Mouse (Mus musculus) hematopoietic stem cell, adult 5-6 weeks (primary cell): ENCODE measurements around the gene Acta2. TPM values are rescaled to one million over a fixed set of nuclear protein-coding genes. Genes with fewer than 3 reads are reported as not detected.

Experiments used
- ATAC-seq, 2 experiments: fragments of 125-278 bp in 1 of 2; replicated peaks in 1 of 2; 2 replicates each; pipeline ENCODE4 v1.8.0; 2016 to 2017; ENCODE audit warnings: inconsistent platforms in 2 of 2, mild to moderate bottlenecking in 2 of 2, moderate number of reproducible peaks in 2 of 2, low read depth in 1 of 2, moderate TSS enrichment in 1 of 2; ENCODE audit not compliant: low FRiP score in 2 of 2, poor library complexity in 2 of 2, severe bottlenecking in 2 of 2, insufficient read depth in 1 of 2, low TSS enrichment in 1 of 2
- total RNA-seq: library from RNA; stranded (forward); fragments of 172-1452, 232-1000 nt; gene quantifications from 2 replicates; pipeline ENCODE4 v1.2.3, GENCODE M21; 2017

Acta2 gene
- total RNA-seq, 1 experiment from 2014 or later, result not detected

DNA sequence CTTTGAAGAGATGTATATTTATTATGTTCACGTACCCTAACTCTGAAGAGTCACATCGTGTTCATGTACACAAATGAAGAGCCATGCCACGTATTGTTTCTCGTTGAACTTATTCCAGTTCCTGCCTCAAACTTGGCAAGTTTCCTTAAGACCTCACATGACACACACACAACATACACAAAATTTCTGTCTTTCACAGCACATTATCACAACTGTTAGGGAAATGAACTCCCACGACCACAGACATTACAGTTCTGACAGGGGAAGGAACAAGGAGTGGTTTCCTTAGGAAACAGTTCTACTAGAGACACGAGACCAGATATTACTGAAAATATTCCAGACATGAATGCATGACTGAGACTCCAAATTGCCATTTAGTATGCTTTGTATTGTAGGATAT lies 28.2 kb upstream of the Acta2 start:
- ATAC-seq, result no peak

- no peak for ATAC-seq
These were observed 22.7 kb upstream of the Acta2 start for GRCm38 (mm10) chr19:34278078-34278477.

GRCm38 (mm10) chr19:34273073-34273472 lies 17.7 kb upstream of the Acta2 start:
- ATAC-seq, result no peak

DNA sequence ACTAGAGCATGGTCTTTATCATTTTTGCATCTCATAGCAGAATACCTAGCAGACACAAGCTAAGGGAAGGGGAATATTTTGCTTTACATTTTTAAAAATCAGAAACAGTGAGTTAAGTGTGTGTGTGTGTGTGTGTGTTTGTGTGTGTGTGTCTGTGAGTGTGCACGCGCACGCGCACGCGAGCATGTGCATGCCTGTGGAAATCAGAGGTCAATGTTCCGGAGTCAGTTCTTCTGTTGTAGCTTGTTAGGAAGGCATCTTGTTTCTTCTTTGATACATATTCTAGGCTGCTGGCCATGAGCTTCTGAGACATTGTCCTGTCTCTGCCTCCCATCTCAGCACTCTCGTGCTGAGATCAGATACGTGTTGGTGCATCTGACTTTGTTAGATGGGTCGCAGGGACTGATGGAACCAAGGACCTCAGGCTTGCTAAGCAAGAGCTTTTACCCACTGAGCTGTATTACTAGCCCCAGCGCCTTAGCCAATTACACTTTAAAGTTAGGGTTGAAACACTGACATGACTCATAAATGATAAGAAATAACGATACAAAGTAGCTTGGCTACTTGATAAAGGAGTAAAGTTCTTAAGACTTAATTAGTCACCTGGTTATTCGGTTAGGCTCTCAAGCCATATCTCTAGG lies 15.6 kb upstream of the Acta2 start:
- ATAC-seq, result no peak

GRCm38 (mm10) chr19:34270106-34270726 lies 14.8 kb upstream of the Acta2 start:
- ATAC-seq, result peak; percentile 62 to 64; a peak in 2 of 4 replicates

- ATAC-seq, result no peak
These were observed 13.6 kb upstream of the Acta2 start for GRCm38 (mm10) chr19:34268991-34269390.

DNA sequence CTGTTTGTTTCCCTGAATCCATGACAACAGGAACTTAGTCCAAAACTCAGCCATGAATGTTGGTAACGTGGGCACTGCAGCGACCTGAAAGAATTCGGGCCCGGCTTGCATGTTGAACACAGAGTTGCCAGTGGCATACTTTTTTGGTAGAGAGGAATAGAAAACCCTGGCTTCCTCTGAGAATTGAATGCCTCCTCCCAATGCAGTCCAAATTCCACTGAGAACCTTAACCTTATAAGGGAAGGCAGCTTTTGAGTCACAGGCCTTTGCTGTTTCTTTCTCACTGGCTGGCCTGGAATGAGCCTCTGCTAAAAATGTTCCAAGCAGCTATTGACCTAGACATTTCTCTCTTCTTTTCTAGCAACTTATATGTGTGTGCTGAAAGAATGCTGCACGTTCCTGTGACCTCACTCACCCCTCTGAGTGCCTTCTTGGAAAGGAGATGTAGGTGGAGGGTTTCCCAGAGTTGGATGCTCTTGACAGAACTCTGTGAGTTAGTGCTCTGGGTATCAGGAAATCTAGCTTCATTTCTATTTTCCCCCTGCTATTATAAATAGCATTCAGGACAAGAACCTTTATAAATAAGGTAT lies 10.3 kb upstream of the Acta2 start:
- ATAC-seq, result no peak

- no peak; a peak in 1 of 4 replicates for ATAC-seq
These were observed 7.0 kb upstream of the Acta2 start for GRCm38 (mm10) chr19:34262273-34262974.

GRCm38 (mm10) chr19:34256936-34257335 lies 1.5 kb upstream of the Acta2 start:
- no peak for ATAC-seq

- ATAC-seq, result no peak
These were observed 759 bp upstream of the Acta2 start for GRCm38 (mm10) chr19:34256149-34256548.

GRCm38 (mm10) chr19:34254101-34254879 lies 1.1 kb downstream of the Acta2 start:
- peak; percentile 53 to 72 for ATAC-seq

GRCm38 (mm10) chr19:34252450-34252849 lies 2.9 kb downstream of the Acta2 start:
- ATAC-seq, result no peak

GRCm38 (mm10) chr19:34251900-34252299 lies 3.5 kb downstream of the Acta2 start:
- no peak for ATAC-seq

DNA sequence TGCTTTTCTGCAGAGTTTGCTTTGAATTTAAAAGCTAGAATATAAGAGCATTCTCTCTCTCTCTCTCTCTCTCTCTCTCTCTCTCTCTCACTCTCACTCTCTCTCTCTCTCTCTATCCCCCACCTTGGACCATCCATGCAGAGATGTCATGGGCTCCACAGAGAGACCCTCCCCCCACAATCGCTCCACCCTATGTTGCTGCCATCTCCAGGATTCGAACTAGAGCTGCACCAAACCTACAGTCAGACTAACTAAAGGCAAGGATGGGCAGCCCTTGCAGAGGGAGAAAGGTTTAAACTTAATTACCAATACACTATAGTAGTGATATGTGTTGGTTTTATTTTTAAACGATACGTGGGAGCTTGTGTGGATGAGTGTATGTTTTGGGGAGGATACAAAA lies 4.8 kb downstream of the Acta2 start:
- ATAC-seq, result no peak

DNA sequence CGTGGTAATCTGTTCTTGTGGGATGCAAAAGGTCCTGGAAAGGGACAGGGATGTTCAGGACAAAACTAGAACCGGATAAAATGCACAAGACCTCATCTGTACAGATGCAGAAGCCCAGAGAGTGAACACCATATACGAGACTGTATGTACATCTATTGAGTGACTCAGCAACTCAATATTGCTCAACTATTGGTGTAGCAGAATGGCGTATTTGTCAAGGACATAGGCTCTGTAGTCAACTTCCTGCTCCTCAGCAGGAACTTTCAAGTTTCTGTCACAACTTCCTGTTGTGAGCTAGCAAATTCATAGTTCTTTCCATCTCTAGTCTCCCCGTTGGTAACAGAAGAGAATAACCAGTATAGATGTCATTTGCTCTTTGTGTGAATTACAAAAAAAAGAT lies 6.8 kb downstream of the Acta2 start:
- peak; percentile 76 to 80; a peak in 3 of 4 replicates for ATAC-seq

GRCm38 (mm10) chr19:34244056-34244455 lies 11.3 kb downstream of the Acta2 start:
- peak; percentile 55 to 74; a peak in 3 of 4 replicates for ATAC-seq

- ATAC-seq, result no peak
These were observed 12.5 kb downstream of the Acta2 start for GRCm38 (mm10) chr19:34242925-34243324.
